Mouse (Mus musculus): Measurements from ENCODE around the gene Cyb5d1.
A peak's percentile ranks its signal among the peaks of the same experiment; 100 is the strongest.

Cyb5d1 gene

GRCm38 (mm10) chr11:69403691-69404594, 8.5 kb upstream of the Cyb5d1 start:
- DNase-seq, result peak; percentile 42

- peak; percentile 13 for DNase-seq
Measured at GRCm38 (mm10) chr11:69401987-69402386, 6.6 kb upstream of the Cyb5d1 start.

- DNase-seq, result peak; percentile 94
Measured at GRCm38 (mm10) chr11:69401210-69401637, 5.8 kb upstream of the Cyb5d1 start.

- DNase-seq, result peak; percentile 23
Measured at GRCm38 (mm10) chr11:69400083-69400850, 4.8 kb upstream of the Cyb5d1 start.

GRCm38 (mm10) chr11:69399201-69400082, 4.0 kb upstream of the Cyb5d1 start:
- peak; percentile 55 for DNase-seq

- peak; percentile 29 for DNase-seq
Measured at GRCm38 (mm10) chr11:69398486-69399200, 3.2 kb upstream of the Cyb5d1 start.

- peak; percentile 80 for DNase-seq
Measured at GRCm38 (mm10) chr11:69398059-69398458, 2.6 kb upstream of the Cyb5d1 start, which contains the start of gene Tmem88. TSS of gene Tmem88 (minus strand) at chr11:69398234.

GRCm38 (mm10) chr11:69397581-69398057, 2.2 kb upstream of the Cyb5d1 start:
- DNase-seq, result peak; percentile 54

GRCm38 (mm10) chr11:69396772-69397171, 1.3 kb upstream of the Cyb5d1 start:
- peak; percentile 80 for DNase-seq

- peak; percentile 97 for DNase-seq
Measured at GRCm38 (mm10) chr11:69395634-69396373, 373 bp upstream of the Cyb5d1 start.

GRCm38 (mm10) chr11:69394591-69395167, 752 bp downstream of the Cyb5d1 start:
- peak; percentile 42 for DNase-seq

- DNase-seq, result peak; percentile 85
Measured at GRCm38 (mm10) chr11:69390400-69391034, 4.9 kb downstream of the Cyb5d1 start.

- peak; percentile 53 for DNase-seq
Measured at GRCm38 (mm10) chr11:69389531-69390399, 5.7 kb downstream of the Cyb5d1 start.

GRCm38 (mm10) chr11:69388680-69389079, 6.8 kb downstream of the Cyb5d1 start:
- DNase-seq, result no peak

GRCm38 (mm10) chr11:69386758-69387157, 8.7 kb downstream of the Cyb5d1 start:
- DNase-seq, result no peak

GRCm38 (mm10) chr11:69384979-69385378, 10.5 kb downstream of the Cyb5d1 start:
- peak; percentile 73 for DNase-seq

GRCm38 (mm10) chr11:69382478-69383105, 12.8 kb downstream of the Cyb5d1 start:
- DNase-seq, result no peak

GRCm38 (mm10) chr11:69381356-69381755, 14.1 kb downstream of the Cyb5d1 start:
- DNase-seq, result peak; percentile 68

Measured in kidney, postnatal 10 days (tissue).